Mouse (Mus musculus) spleen, postnatal 36 days (tissue): ENCODE results near the gene Vmo1.

ENCODE experiments used
- DNase-seq, 2 experiments: peaks; one replicate each; pipeline ENCODE4 v3.0.0; 2022; ENCODE audit warnings: low spot score in 2 of 2, mixed read lengths in 1 of 2

Gene Vmo1

DNA sequence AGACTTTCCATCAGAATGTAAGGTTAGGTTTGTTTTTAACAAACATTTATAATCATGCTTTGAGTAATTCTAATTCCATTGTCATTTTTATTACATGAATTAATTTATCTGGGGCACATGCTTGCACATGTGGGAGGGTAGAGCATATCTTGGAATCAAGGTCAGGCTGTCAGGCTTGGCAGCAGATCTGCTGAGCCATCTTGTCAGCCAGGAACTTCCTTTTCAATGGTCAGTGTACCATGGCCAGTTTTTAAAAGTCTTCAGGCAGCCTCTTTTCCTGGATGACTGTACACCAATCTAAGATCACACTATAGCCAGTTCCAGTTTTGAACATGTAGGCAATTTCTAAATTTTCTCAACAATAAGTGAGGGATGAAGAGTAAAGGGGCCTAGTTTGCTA is 41.7 kb downstream of the Vmo1 start:
- DNase-seq = no peak

DNA sequence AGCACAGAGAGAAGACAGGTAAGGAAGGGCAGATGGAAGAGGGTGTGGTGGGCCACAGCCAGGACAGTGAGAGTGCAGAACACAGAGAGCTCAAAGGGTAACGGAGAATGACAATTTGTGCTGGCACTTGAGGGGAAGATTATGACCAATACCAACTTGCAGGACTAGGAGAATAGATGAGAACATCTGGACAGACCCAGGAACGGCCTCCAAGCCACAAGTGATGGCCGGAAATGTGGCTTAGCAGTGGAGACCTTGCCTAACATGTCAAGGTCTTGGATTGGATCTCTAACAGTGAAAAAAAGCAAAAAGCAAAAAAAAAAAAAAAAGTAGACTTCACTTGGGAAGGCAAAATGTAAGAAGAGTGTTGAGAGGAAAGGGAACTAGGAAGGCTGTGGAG is 44.7 kb downstream of the Vmo1 start:
- DNase-seq = no peak

DNA sequence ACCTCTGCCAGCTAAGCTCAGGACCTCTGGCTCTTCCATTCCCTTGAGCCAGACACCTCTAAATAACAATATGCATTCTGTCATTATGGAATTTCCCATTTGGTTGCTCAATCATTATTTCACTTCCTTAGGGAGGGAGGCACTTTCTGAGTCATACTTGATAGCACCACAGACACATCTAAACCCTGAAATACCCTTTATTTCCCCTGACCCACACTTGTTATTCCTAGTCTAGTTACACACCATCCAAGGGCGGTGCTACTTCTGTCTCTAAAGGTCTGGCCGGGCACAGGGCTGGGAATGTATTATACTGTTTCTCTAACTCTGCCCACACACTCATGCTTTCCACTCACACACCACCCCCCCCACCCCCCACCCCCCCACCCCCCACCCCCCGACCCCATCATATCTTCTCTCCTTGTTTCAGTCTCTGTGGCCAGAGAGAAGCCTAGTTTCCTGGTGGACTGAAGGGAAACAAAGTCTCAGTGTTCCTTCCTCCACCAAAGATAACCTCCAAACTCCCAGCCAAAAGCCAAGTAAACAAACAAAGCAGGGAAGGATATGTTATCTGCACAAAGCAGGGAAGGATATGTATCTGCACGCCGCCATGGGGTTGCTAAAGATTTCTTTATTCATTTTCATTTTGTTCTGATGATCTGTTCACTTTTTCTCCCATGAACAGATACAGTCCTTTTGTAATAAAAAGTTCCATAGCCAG is 46.4 kb downstream of the Vmo1 start:
- DNase-seq = no peak

DNA sequence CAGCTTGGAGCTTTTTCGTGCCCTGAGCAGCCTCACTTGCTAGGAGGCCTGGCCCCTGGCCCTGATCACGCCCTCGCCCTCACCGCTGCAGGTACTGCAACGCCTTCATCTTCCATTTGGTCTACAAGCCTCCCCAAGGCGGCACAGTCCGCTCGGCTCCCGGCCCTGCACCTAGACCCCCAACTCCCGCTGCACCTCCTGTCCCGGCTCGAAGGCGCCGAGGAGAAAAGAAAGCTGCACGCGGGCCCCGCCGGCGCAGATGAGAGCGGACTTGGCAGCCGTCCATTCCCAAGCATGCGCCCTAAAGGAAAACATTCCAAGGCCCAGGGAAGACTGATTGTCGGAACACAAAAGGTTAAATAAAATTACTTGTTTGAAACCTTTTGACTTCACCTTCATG is 48.6 kb downstream of the Vmo1 start:
- no peak for DNase-seq

DNA sequence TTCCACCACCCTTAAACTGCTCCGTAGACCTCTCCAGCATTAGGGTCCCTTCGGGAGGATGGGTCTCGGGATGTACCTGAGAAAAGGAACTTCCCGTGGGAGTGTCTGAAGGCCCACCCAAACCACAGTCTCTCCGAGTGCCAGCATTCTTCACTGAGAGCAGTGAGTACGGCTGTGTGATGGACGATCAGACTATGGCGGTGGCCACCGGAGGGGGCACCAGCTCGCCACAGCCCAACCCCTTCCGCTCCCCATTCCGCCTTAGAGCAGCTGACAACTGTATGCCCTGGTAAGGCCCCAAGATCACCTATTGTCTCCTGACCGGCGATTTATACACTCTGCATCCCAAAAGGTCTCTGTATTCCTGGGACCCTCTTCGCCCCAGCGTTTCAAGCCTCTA is 49.2 kb downstream of the Vmo1 start:
- DNase-seq = no peak

DNA sequence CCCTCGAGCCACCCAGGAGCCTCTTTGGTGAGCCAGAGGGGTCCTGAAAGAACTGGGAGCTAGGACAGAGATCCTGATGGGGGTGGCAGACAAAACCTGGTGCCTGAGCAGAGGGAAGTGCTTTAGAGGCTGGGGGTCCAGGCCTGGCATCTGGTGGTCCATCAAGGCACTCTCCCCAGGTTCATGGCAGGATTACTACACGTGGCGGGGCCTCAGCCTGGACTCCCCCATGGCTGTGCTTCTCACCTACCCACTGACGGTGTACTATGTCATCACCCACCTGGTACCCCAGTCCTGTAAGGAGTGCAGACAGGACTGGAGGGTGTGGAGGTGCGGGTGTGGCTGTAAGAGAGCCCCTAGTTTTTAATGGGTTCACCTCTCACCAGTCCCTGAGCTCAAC is 50.4 kb downstream of the Vmo1 start:
- DNase-seq = no peak
